Mouse (Mus musculus): Measurements from ENCODE around the gene Cacna1s. TPM values are rescaled to one million over a fixed set of nuclear protein-coding genes. Genes with fewer than 3 reads are reported as not detected.

Gene Cacna1s
- polyA plus RNA-seq, 1 experiment: not detected

DNA sequence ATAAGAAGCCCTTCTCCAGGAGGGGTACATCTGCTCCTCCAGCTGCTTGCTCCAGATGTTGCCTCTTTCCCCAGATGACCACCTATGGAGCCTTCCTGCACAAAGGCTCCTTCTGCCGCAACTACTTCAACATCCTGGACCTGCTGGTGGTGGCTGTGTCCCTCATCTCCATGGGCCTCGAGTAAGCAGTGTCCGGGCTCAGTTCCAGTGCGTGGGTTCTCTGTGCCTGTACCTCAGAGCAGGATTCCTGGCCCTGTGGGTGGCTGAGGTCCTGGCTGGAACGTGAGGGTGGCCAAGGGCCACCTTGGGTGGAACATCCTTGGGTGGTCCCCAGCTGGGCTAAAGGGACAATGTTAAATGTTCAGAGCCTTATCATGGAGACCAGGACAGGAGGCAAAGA lies 42.3 kb downstream of the Cacna1s start:
- no peak for TF ChIP-seq CTCF (IDR thresholded peaks at IDR 0.05; ENCODE audit: insufficient read depth, low read depth, low read length)
- no peak for TF ChIP-seq POLR2A (IDR thresholded peaks at IDR 0.05; ENCODE audit: insufficient read depth, low read depth, low read length)
- Histone ChIP-seq H3K4me3 (ENCODE audit: insufficient read depth, low read depth, low read length) (no peak overlapping the region), H3K27ac (ENCODE audit: insufficient read depth, low read depth, low read length) (no peak overlapping the region), H3K4me1 (ENCODE audit: control insufficient read depth, insufficient read depth, low read length) (0 out of 2 replicates have a peak, but pooled peaks cover 1% of the 10 kb centered on the region)
- 82% methylated on average over 5 of the region's 5 CpGs for WGBS

DNA sequence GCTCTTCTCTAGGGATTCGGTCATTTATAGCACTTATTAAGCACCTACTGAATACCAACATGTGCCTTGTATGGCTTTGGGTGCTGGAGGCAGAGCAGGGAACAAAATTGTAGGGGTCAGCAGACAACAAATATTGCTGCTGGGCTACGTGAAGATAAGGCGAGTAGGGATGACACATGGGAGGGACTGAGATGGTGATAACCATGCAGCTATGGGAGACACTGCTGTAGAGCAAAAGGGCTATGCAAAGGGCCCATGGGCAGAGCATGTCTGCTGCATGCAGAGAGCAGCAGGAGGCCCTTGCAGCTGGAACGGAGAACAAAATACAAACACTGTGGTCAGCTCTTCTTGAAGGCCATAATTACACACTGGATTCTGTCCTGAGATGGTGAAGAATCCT lies 49.5 kb downstream of the Cacna1s start:
- no peak for TF ChIP-seq CTCF (IDR thresholded peaks at IDR 0.05; ENCODE audit: insufficient read depth, low read depth, low read length)
- TF ChIP-seq POLR2A (IDR thresholded peaks at IDR 0.05; ENCODE audit: insufficient read depth, low read depth, low read length): no peak
- Histone ChIP-seq H3K27ac (ENCODE audit: insufficient read depth, low read depth, low read length) (no peak overlapping the region), H3K4me3 (ENCODE audit: insufficient read depth, low read depth, low read length) (no peak overlapping the region), H3K4me1 (ENCODE audit: control insufficient read depth, insufficient read depth, low read length) (peaks cover 5% of the 10 kb centered on the region; the same call in 1 of the 2 replicates)
- 75% methylated on average over 4 of the region's 4 CpGs for WGBS

DNA sequence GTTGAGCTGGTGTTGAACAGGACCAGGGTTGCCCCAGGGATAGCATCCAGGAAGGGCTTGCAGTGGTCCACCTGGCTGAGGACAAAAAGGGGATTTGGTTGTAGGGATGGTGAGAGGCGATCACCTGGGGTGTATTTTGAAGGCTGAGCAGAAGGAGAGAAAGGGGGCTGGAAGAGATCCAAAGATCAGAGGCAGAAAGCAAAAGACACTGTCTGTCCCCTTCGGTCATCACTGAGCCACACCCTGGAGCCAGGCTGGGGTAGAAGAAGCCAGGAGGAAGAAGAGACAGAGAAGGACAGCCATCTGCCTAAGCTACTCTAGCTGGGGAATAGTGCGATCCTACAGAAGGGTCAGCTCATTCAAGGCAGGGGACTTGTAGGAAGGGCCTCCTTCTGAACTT lies 50.0 kb downstream of the Cacna1s start:
- Histone ChIP-seq H3K27ac (ENCODE audit: insufficient read depth, low read depth, low read length) (no peak overlapping the region), H3K4me3 (ENCODE audit: insufficient read depth, low read depth, low read length) (no peak overlapping the region), H3K4me1 (ENCODE audit: control insufficient read depth, insufficient read depth, low read length) (peaks cover 5% of the 10 kb centered on the region; the same call in 1 of the 2 replicates)
- no peak for TF ChIP-seq POLR2A (IDR thresholded peaks at IDR 0.05; ENCODE audit: insufficient read depth, low read depth, low read length)
- TF ChIP-seq CTCF (IDR thresholded peaks at IDR 0.05; ENCODE audit: insufficient read depth, low read depth, low read length): no peak
- 79% methylated on average over 3 of the region's 3 CpGs for WGBS

DNA sequence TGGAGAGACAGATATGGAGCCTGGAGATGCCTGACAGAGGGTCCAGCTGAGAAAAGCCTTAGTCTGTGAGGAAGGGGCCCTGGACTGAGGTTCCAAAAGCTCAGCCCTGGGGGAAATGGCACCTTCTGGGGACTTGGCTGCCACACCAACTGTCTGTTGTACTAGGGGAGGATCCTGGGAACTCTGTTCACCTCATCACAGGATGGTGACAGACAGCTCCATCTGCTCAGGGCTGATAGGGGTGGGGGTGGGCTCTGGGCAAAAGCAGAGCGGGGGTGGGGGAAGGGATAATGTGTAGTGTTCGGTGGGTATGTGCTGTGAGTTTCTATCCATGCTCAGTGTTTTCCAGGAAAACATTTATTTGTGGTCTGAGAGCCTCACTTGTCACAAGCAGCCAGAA lies 50.4 kb downstream of the Cacna1s start:
- H3K27ac ChIP-seq (ENCODE audit: insufficient read depth, low read depth, low read length): no peak overlapping the region
- H3K4me1 ChIP-seq (ENCODE audit: control insufficient read depth, insufficient read depth, low read length): peaks cover 5% of the 10 kb centered on the region; the same call in 1 of the 2 replicates
- no peak overlapping the region for H3K4me3 ChIP-seq (ENCODE audit: insufficient read depth, low read depth, low read length)
- WGBS: 69% methylated on average over 2 of the region's 2 CpGs
- TF ChIP-seq POLR2A (IDR thresholded peaks at IDR 0.05; ENCODE audit: insufficient read depth, low read depth, low read length) (no peak), CTCF (IDR thresholded peaks at IDR 0.05; ENCODE audit: insufficient read depth, low read depth, low read length) (no peak)

DNA sequence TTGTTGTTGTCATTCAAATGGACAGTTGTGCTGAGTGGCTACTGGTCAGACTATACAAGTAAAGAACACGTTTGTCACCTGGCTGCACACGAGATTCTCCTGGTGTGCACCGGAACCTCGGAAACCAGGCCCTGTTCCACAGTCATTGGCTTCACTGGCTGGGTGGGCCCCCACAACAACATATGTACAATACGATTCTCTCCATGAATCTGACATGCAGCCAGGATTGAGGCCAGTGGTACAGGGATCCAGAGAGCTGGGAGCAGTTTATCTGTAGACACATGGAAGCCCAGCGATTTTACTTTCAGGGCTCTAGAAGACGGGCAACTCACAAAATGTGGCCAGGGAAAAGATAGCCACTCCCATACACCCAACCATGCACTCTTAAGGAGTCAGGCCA lies 51.1 kb downstream of the Cacna1s start:
- TF ChIP-seq CTCF (IDR thresholded peaks at IDR 0.05; ENCODE audit: insufficient read depth, low read depth, low read length) (no peak), POLR2A (IDR thresholded peaks at IDR 0.05; ENCODE audit: insufficient read depth, low read depth, low read length) (no peak)
- H3K27ac ChIP-seq (ENCODE audit: insufficient read depth, low read depth, low read length): no peak overlapping the region
- no peak overlapping the region for H3K4me3 ChIP-seq (ENCODE audit: insufficient read depth, low read depth, low read length)
- H3K4me1 ChIP-seq (ENCODE audit: control insufficient read depth, insufficient read depth, low read length): peaks cover 5% of the 10 kb centered on the region; the same call in 1 of the 2 replicates
- 96% methylated on average over 7 of the region's 7 CpGs for WGBS

DNA sequence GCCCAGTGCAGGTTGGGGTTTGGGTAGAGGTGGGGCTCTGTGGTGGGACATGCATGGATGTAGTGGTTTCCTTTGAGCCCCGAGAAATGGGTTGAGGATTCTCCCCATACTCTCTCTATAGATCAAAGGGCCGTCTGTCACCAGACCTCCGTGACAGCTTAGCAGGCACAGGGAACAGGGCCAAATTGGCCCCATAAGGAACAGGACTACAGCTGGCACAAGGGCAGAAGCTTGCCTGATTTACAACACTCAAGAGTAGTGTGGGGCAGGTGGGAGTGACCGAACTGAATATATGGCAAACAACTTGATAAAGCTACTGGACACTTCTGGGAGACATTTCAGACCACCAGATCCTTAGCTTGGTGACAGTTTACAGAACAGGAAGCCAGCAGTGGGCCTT lies 52.2 kb downstream of the Cacna1s start:
- 75% methylated on average over 4 of the region's 4 CpGs for WGBS
- H3K4me1 ChIP-seq (ENCODE audit: control insufficient read depth, insufficient read depth, low read length): peaks cover 5% of the 10 kb centered on the region; the same call in 1 of the 2 replicates
- H3K27ac ChIP-seq (ENCODE audit: insufficient read depth, low read depth, low read length): no peak overlapping the region
- no peak overlapping the region for H3K4me3 ChIP-seq (ENCODE audit: insufficient read depth, low read depth, low read length)
- TF ChIP-seq CTCF (IDR thresholded peaks at IDR 0.05; ENCODE audit: insufficient read depth, low read depth, low read length) (no peak), POLR2A (IDR thresholded peaks at IDR 0.05; ENCODE audit: insufficient read depth, low read depth, low read length) (no peak)

DNA sequence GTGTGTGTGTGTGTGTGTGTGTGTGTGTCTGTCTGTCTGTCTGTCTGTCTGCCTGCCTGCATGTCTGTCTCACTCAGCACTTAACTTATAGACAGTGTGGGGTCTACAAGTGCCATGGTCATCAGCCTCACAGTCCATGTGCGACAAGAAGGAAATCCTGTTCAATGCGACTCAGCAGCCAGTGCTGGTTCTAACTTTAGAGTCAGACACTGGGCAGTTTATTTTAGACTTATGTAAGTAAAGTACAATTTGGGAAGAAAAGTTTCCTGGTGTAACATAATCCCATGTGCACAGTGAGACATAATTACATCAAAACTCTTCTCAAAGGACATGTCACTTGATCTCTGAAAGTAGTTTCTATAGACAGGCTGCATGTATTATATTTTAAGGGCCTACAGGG lies 56.9 kb downstream of the Cacna1s start:
- H3K27ac ChIP-seq (ENCODE audit: insufficient read depth, low read depth, low read length): no peak overlapping the region
- no peak for TF ChIP-seq POLR2A (IDR thresholded peaks at IDR 0.05; ENCODE audit: insufficient read depth, low read depth, low read length)
- WGBS: 86% methylated on average over 2 of the region's 2 CpGs

DNA sequence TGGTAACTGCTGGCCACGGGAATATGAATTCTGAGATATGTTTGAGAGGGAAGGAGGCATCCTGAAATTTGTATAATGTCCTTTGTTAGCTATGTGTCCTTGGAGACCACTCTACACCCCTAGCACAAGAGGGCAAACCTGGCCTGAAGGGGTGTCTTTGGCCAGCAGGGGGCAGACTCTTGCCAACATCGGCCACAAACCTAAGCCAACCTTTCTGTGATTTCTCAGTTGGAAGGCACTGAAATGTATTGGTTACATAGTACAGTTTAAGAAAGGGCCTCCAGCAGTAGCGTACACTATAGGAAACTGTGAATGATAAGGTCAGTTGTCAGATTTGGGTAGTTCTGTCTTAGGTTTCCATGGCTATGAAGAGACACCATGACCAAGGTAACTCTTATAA lies 63.6 kb downstream of the Cacna1s start:
- no peak for TF ChIP-seq POLR2A (IDR thresholded peaks at IDR 0.05; ENCODE audit: insufficient read depth, low read depth, low read length)
- TF ChIP-seq CTCF (IDR thresholded peaks at IDR 0.05; ENCODE audit: insufficient read depth, low read depth, low read length): peak; percentile 68; the same call in 1 of the 2 replicates
- Histone ChIP-seq H3K4me1 (ENCODE audit: control insufficient read depth, insufficient read depth, low read length) (peaks cover 28% of the 10 kb centered on the region), H3K27ac (ENCODE audit: insufficient read depth, low read depth, low read length) (no peak overlapping the region), H3K4me3 (ENCODE audit: insufficient read depth, low read depth, low read length) (no peak overlapping the region)
- 37% methylated on average over 3 of the region's 3 CpGs for WGBS

More for the DNA sequence above, 56.9 kb downstream of the Cacna1s start:
- H3K4me3 ChIP-seq (ENCODE audit: insufficient read depth, low read depth, low read length): no peak overlapping the region
- peaks cover 1% of the 10 kb centered on the region; the same call in 1 of the 2 replicates for H3K4me1 ChIP-seq (ENCODE audit: control insufficient read depth, insufficient read depth, low read length)

DNA sequence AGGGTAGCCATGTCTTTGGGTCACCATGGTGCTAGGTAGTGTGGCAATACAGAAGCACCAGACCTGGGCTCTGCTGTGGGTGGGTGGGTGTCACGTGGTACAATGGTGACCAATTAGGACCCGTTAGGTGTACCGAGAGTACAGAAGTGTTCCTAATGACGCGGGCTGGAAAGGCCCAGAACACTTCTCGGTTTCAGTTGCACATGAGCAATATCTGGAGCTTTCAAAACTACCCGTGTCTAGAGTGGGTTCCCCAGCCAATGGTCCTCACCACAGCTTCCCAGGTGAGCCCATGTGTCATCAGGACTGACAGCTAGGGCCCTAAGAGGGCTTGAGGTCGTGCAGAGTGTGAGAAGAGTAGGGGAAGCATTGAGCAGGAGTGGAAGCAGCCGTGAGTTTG lies 64.5 kb downstream of the Cacna1s start:
- Histone ChIP-seq H3K27ac (ENCODE audit: insufficient read depth, low read depth, low read length) (no peak overlapping the region), H3K4me1 (ENCODE audit: control insufficient read depth, insufficient read depth, low read length) (peaks cover 28% of the 10 kb centered on the region), H3K4me3 (ENCODE audit: insufficient read depth, low read depth, low read length) (no peak overlapping the region)
- WGBS: 85% methylated on average over 9 of the region's 9 CpGs
- no peak for TF ChIP-seq POLR2A (IDR thresholded peaks at IDR 0.05; ENCODE audit: insufficient read depth, low read depth, low read length)
- no peak for TF ChIP-seq CTCF (IDR thresholded peaks at IDR 0.05; ENCODE audit: insufficient read depth, low read depth, low read length)

DNA sequence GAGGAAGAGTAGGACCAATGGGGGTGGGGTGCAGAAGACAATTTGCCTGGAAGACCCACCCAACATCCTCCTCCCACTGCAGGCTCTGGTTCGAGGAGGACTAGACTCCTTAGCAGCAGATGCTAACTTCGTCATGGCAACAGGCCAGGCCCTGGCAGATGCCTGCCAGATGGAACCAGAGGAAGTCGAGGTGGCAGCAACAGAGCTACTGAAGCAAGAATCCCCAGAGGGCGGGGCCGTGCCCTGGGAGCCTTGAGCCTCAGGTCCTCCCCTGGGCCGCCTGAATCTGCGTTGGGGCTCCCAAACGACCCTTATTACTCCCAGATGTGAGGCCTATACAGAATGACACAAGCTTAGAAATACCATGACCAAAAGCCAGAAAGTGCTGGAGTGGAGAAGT lies 66.3 kb downstream of the Cacna1s start:
- no peak overlapping the region for H3K27ac ChIP-seq (ENCODE audit: insufficient read depth, low read depth, low read length)
- 30% methylated on average over 8 of the region's 8 CpGs for WGBS

More for the DNA sequence above, 66.3 kb downstream of the Cacna1s start:
- peaks cover 28% of the 10 kb centered on the region for H3K4me1 ChIP-seq (ENCODE audit: control insufficient read depth, insufficient read depth, low read length)
- TF ChIP-seq CTCF (IDR thresholded peaks at IDR 0.05; ENCODE audit: insufficient read depth, low read depth, low read length) (no peak), POLR2A (IDR thresholded peaks at IDR 0.05; ENCODE audit: insufficient read depth, low read depth, low read length) (0 out of 2 replicates have a peak, but pooled peaks have one; percentile 0)
- H3K4me3 ChIP-seq (ENCODE audit: insufficient read depth, low read depth, low read length): no peak overlapping the region
